Mouse (Mus musculus) sigmoid colon, adult 10 weeks (tissue): ENCODE data around the gene Kansl2. TPM values are rescaled to one million over a fixed set of nuclear protein-coding genes. Genes with fewer than 3 reads are reported as not detected.

ENCODE experiments used
- polyA plus RNA-seq: library from polyadenylated mRNA; stranded (reverse); fragments of 350-450 nt; fragmentation: Illumina TruSeq; extraction: RNeasy Lipid Tissue Mini Kit (QIAGEN cat#74804); gene quantifications from one replicate; pipeline ENCODE4 v1.2.3, GENCODE M21; 2014; ENCODE audit warnings: low read depth, low replicate concordance

Gene Kansl2
- polyA plus RNA-seq: 36.2 TPM

GRCm38 (mm10) chr15:98533881-98534627 lies at the start of gene Kansl2:
Kansl2 (minus strand) TSS chr15:98534264.

GRCm38 (mm10) chr15:98570873-98571538 lies 36.9 kb upstream of the Kansl2 start, which contains the start of the genes Ccnt1 and 4930415O20Rik:
Ccnt1 (minus strand) TSS chr15:98570923.
4930415O20Rik (plus strand) TSS chr15:98571004.

GRCm38 (mm10) chr15:98492102-98492501 lies 42.0 kb downstream of the Kansl2 start, which contains the start of gene Olfr279:
Olfr279 (plus strand) TSS chr15:98492402.

GRCm38 (mm10) chr15:98482701-98483100 lies 51.4 kb downstream of the Kansl2 start, which contains the start of gene Lalba:
Lalba (minus strand) TSS chr15:98482721.

GRCm38 (mm10) chr15:98469596-98469995 lies 64.5 kb downstream of the Kansl2 start, which contains the start of gene OR5BS1P:
OR5BS1P (plus strand) TSS chr15:98469896.

Other genes starting within 250 kb of the Kansl2 start
- 0.98 TPM for gene Zfp641, start 238.1 kb downstream of the Kansl2 start, polyA plus RNA-seq
- not detected for gene Olfr285, start 216.9 kb downstream of the Kansl2 start, polyA plus RNA-seq
- not detected for gene Olfr284, start 193.3 kb downstream of the Kansl2 start, polyA plus RNA-seq
- gene Olfr283, start 153.3 kb downstream of the Kansl2 start, polyA plus RNA-seq: not detected
- gene Olfr282, start 103.0 kb downstream of the Kansl2 start, polyA plus RNA-seq: not detected
- not detected for gene Olfr281, start 81.7 kb downstream of the Kansl2 start, polyA plus RNA-seq
- gene OR5BS1P, start 64.4 kb downstream of the Kansl2 start, polyA plus RNA-seq: not detected
- gene Lalba, start 51.5 kb downstream of the Kansl2 start, polyA plus RNA-seq: not detected
- gene Olfr279, start 41.9 kb downstream of the Kansl2 start, polyA plus RNA-seq: not detected
- gene Ccnt1, start 36.7 kb upstream of the Kansl2 start, polyA plus RNA-seq: 66.8 TPM
- gene 4930415O20Rik, start 36.7 kb upstream of the Kansl2 start, polyA plus RNA-seq: 2.1 TPM
- gene Adcy6, start 75.8 kb upstream of the Kansl2 start, polyA plus RNA-seq: 16.8 TPM
- 0.63 TPM for gene Cacnb3, start 96.6 kb upstream of the Kansl2 start, polyA plus RNA-seq
- gene Ddx23, start 128.6 kb upstream of the Kansl2 start, polyA plus RNA-seq: 3.5 TPM
- gene Rnd1, start 143.2 kb upstream of the Kansl2 start, polyA plus RNA-seq: not detected
- gene Ccdc65, start 173.9 kb upstream of the Kansl2 start, polyA plus RNA-seq: 0.32 TPM
- not detected for gene Fkbp11, start 193.9 kb upstream of the Kansl2 start, polyA plus RNA-seq
- gene Arf3, start 228.9 kb upstream of the Kansl2 start, polyA plus RNA-seq: 42.4 TPM
- gene Wnt10b, start 243.9 kb upstream of the Kansl2 start, polyA plus RNA-seq: 0.57 TPM